ENCODE assay signal across 8 mouse cellular contexts in genomic region chr4:83526270-83526987, GRCm38 (mm10). TPM values are rescaled to one million over a fixed set of nuclear protein-coding genes. Genes with fewer than 3 reads are reported as not detected.
A peak's percentile ranks its signal among the peaks of the same experiment; 100 is the strongest.
DNase-seq lines count a peak whose midpoint lies in the region; ATAC-seq lines count a peak whose summit lies in the region.

No protein-coding gene starts in this region.

- H3K27ac ChIP-seq in forebrain, embryonic 10.5 days = peak overlapping the region; percentile 99; the same call in 1 of the 2 replicates
- H3K27ac ChIP-seq in intestine, embryonic 14.5 days (ENCODE audit: low read depth) = 0 out of 2 replicates have a peak overlapping the region, but pooled peaks have one; percentile 92

- no peaks in the 10 kb centered on the region for H3K27me3 ChIP-seq in forebrain, embryonic 10.5 days (ENCODE audit: poor library complexity, severe bottlenecking)
- no peaks in the 10 kb centered on the region for H3K27me3 ChIP-seq in intestine, embryonic 14.5 days (replicated peaks; ENCODE audit: control insufficient read depth, insufficient read depth, low read length)

- peak overlapping the region; percentile 74 for H3K4me3 ChIP-seq in forebrain, embryonic 10.5 days
- peak overlapping the region; percentile 78 for H3K4me3 ChIP-seq in intestine, embryonic 14.5 days (ENCODE audit: low read depth, low read length)

- no peak for ATAC-seq in intestine, embryonic 14.5 days (replicated peaks; ENCODE audit: low FRiP score, low TSS enrichment, low read depth)

- H3K9ac ChIP-seq in intestine, embryonic 14.5 days (ENCODE audit: low read length) = no peak overlapping the region

- peak overlapping the region; percentile 48 for H3K4me2 ChIP-seq in intestine, embryonic 14.5 days (ENCODE audit: low read length)

- DNase-seq in embryo, embryonic 10 days (ENCODE audit: low spot score) = peak; percentile 58
- no peak for DNase-seq in embryo, embryonic 9.5 days (ENCODE audit: extremely low spot score)
- no peak for DNase-seq in forebrain, embryonic 10.5 days (ENCODE audit: extremely low spot score, low spot score)
- DNase-seq in intestine, embryonic 14.5 days (ENCODE audit: low spot score) = peak; percentile 53
- peak; percentile 17 for DNase-seq in lung, postnatal 10 days
- no peak for DNase-seq in adrenal gland, adult 2 months
- no peak for DNase-seq in right cerebral cortex, adult 2 months (ENCODE audit: low spot score in 2 of 2)
- no peak for DNase-seq in gastrocnemius, adult 18-20 months (ENCODE audit: low spot score)

- H3K9me3 ChIP-seq in forebrain, embryonic 10.5 days = no peaks in the 10 kb centered on the region
- no peaks in the 10 kb centered on the region for H3K9me3 ChIP-seq in intestine, embryonic 14.5 days (ENCODE audit: control insufficient read depth, low read length)

- 0 out of 2 replicates have a peak, but pooled peaks cover 2% of the 10 kb centered on the region for H3K36me3 ChIP-seq in forebrain, embryonic 10.5 days (replicated peaks)
- H3K36me3 ChIP-seq in intestine, embryonic 14.5 days (ENCODE audit: control insufficient read depth, insufficient read depth, low read length) = no peaks in the 10 kb centered on the region

- 5% methylated on average over 13 of the region's 13 CpGs for WGBS in forebrain, embryonic 10.5 days
- WGBS in intestine, embryonic 14.5 days = 9% methylated on average over 13 of the region's 13 CpGs

- H3K4me1 ChIP-seq in forebrain, embryonic 10.5 days = peaks cover 67% of the 10 kb centered on the region
- H3K4me1 ChIP-seq in intestine, embryonic 14.5 days (replicated peaks; ENCODE audit: control insufficient read depth, insufficient read depth, low read length) = 0 out of 2 replicates have a peak, but pooled peaks cover 5% of the 10 kb centered on the region

RNA-seq across cellular contexts. Expression of gene Ccdc171, which starts 1.1 kb away (rescaled TPM):
- polyA plus RNA-seq in forebrain, embryonic 10.5 days (2016; fragmentation: Nextera tagmentation; extraction: Ambion mirVana) = 6.1 and 7.3 TPM in 2 replicates
- polyA plus RNA-seq in intestine, embryonic 14.5 days (2014; fragmentation: Nextera tagmentation; extraction: Ambion mirVana) = 2.8 and 4.0 TPM in 2 replicates
- total RNA-seq in adrenal gland, adult 2 months (2021) = 1 to 10 TPM; 1.8 to 2.2 TPM
- polyA plus RNA-seq in adrenal gland, adult 2 months (2012; rRNA removed) = 0.20 and 0.40 TPM in 2 replicates
- total RNA-seq in gastrocnemius, adult 18-20 months (2021) = under 1 TPM; 0.52 to 0.94 TPM

RNA-seq across cellular contexts. Expression of gene Psip1, which starts 40.2 kb away (rescaled TPM):
- polyA plus RNA-seq in forebrain, embryonic 10.5 days (2016; fragmentation: Nextera tagmentation; extraction: Ambion mirVana) = 334 and 356 TPM in 2 replicates
- 123 and 132 TPM in 2 replicates for polyA plus RNA-seq in intestine, embryonic 14.5 days (2014; fragmentation: Nextera tagmentation; extraction: Ambion mirVana)
- 10 to 100 TPM; 41.3 to 51.6 TPM for total RNA-seq in adrenal gland, adult 2 months (2021)
- 14.0 and 23.9 TPM in 2 replicates for polyA plus RNA-seq in adrenal gland, adult 2 months (2012; rRNA removed)
- 10 to 100 TPM; 15.8 to 17.2 TPM for total RNA-seq in gastrocnemius, adult 18-20 months (2021)

Comparison
In these comparisons a context has a peak if more than half of its experiments do, and no peak if none do; other contexts are left out.
1. DNase-seq: peak in embryo, embryonic 10 days (single experiment), intestine, embryonic 14.5 days (single experiment) and lung, postnatal 10 days (single experiment); none in embryo, embryonic 9.5 days (single experiment), forebrain, embryonic 10.5 days (single experiment), adrenal gland, adult 2 months (single experiment), right cerebral cortex, adult 2 months (0 of 2) and gastrocnemius, adult 18-20 months (single experiment).